Mouse (Mus musculus) kidney, adult 18-20 months (tissue): ENCODE results near the gene Kmt2e.

ENCODE experiments used
- DNase-seq: peaks from one replicate; pipeline ENCODE4 v3.0.0; 2021

Kmt2e gene

DNA sequence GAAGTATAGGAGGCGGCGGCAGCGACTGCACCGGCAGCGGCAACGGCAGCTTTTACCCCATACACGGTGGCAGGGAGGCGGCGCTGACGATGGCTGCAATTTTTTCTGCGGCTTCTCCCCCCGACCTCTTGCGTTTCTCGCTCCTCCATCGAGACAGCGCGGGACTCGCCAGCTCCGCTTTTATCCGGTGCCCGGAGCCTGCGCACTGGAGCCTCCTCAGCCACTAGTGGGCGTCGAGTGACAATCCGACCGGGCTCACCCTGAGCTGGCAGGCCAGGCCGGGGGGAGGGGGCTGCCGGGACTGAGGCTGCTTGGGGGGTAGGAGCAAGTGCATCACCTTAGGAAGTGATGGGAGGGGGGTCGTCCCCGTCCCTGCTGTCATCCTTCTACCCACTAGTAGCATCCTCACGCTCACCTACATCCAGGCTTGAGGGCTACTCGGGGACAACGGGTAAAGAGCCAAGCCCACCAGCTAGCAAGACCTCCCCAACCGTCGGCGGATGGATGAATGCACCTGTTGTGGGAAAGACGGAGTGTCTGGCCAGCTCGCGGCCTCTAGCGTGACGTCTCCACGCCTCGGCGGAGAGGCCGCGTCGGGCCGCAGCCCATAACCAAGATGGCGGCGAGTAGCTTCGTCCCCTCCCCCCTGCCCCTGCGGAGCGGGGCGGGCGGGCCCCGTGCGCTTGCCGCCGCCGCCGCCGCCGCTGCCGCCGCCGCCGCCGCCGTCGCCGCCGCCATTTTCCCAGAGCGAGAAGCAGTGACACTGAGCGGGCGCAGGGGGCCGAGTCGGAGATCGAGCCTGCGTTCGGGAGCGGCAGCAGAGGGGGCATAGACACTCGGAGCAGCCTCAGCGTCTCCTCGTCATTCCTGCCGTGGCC, at the start of gene Kmt2e:
TSS of gene Kmt2e (plus strand) at position 722 of the 878 bp plus-strand sequence.
- peak; percentile 94 for DNase-seq

DNA sequence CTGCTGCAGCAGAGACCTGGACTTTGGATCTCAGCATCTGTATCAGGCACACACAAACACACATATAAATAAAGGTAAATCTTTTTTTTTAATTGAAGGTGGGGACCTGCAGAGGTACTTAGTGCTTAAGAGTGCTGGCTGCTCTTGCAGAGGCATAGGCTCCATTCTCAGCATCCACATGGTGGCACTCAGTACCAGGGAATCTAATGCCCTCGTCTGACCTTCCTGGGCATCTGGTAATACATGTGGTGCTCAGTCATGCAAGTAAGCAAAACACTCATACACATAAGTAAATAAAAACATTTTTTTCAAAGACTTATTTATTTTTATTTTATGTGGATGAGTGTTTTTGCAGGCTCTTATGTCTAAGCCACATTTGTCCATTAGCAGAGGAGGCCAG, 49.1 kb upstream of the Kmt2e start:
- peak; percentile 49 for DNase-seq

DNA sequence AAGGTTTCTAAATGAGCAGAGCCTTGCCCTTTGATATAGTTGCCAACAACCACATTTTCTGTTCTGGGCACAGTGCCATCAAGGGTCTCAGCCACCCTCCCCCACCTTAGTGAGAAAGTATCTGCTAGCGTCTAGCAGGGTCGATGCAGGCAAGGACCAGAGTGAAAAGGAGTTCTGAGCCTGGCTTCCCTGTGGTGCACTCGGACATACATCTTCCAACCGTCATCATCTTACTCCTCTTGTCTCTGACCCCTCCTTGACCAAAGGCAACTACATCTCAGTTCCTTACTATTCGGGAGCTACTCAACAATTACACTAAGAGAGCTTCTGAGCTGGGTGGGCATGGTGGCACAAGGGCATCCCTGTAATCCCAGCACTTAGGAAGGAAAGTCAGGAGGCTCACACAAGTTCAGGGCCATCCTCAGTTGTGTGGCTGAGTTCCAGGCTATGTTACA, 48.5 kb upstream of the Kmt2e start:
- DNase-seq: no peak

DNA sequence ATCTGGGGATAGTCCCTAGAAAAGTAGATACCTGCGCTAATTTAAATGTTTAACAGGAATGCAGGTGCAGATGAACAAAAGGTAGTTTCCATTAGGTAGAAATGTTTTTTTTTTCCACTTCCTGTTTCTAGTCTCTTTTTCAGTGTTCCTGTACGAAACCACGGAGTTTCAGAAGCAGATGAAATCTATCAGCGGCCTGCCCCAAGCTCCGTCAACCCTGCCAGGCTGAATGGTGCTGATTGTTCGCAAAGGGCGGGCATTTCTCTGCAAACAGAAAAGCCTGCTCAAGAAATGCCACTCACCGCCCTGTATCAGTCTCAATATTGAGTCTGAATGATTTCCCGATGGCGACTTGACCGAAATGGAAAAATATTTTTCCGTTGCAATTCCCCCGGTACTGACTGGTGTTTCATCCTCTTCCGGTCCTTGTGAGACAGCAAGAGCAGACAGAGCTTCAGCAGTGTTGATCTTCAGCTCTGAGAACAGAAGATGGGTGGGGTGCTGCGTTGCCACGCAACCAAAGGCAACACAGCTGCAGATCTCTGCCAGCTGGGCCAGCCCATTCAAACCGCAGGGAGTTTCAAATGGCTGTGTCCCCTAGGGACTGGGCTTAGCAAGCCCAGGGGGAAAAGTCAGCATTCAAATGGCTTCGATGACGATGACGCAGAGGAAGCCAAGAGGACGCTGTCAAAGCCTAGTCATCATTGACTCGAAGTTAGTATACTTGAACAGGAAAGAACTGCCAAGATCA, 47.5 kb upstream of the Kmt2e start:
- peak; percentile 75 for DNase-seq

DNA sequence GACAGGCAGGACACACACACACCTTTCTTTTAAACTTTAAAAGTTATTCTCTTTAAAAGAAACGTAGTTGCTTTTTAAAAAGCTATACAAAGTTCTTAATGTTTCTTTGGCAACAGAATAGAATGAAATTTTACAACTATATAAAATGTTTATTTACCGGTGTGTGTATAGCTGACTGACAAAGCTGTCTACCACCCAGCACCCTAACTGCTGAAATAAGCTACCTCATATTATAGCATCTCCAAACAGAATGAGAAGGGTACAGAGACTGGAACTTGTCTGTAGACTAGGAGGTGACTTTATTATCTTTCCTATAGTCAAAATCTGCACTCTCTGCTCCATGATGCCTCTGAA, 47.0 kb upstream of the Kmt2e start:
- no peak for DNase-seq

DNA sequence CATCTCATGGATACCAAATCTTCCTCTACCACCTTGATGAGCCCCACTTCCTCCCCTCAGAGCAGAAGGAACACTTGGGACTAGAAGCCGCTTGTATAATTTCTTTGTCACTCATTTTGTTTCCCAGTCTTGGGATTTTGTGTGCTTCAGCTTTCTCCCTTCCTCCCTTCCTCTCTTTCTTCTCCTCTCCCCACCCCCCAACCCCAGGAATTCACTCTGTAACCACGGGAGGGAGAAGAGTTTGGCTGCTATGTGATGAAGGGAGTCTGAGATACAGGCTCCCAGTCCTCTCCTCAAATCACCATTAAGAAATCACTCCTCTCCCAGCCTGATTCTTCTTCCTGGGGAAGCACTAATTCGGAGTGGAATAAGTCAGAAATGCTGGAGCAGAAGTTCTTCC, 46.1 kb upstream of the Kmt2e start:
- no peak for DNase-seq

DNA sequence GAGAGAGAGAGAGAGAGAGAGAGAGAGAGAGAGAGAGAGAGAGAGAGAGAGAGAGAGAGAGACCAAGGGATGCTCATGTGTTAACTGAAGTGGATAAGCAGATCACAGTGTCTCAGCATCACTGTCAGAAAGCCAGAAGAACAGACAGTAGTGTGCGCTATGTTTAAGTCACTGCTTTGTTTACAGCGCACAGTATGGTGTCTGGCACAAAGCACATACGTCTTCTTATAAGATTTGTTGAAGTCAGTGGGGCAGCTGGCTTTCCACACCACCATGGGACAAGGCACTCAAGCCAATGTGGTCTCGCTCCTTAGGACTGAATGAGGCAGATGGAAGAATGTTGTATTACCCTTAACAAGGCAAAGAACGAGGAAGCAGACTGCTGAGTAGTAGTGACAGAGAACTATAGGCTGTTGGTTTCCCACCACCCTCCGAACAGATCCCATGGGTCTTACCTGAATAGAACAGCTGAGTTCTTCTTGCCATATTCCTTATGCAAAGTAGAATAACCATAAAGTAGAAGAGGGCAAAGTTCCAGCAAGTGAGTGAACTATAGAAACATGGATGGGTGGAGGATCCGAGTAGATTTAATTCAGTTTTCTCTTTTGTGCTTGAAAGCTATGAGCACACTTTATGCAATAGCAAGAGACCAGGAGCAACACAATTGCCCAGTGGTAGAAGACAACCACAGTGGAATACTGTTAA, 44.5 kb upstream of the Kmt2e start:
- DNase-seq: no peak

DNA sequence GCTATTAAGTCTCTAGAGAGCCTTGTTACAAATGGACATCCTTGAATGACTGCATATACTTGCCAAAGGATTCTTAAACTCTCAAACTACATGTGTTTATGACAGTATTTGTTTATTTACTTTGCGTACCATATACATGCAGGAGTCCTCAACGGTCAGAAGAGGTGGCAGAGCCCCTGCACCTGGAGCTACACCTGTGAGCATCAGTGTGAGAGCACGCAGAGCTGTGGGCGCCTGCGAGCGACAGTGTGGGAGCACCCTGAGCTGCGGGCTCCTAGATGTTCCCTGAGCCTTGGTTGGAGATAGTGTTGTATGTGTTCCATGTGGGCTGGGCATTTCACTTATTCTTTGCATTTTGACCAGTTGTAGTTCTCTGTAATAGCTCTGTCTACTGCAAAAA, 42.5 kb upstream of the Kmt2e start:
- DNase-seq: no peak

DNA sequence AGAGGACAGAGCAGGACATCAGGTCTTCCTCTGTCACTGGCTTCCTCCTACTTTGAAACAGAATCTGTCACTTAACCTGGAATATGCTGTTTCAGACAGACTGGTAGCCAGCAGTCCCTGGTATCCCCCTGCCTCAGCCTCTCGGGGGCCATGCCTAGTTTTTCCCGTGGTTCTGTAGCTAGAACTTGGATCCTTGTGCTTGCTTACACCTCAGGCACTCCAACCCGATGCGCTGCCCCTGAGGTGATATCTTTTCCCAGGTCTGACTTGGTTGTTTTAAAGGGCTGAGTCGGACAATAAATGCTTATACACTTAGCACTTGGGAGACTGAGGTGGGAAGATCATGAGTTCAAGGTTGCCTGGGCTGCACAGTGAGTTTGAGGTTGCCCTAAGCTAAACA, 40.4 kb upstream of the Kmt2e start:
- no peak for DNase-seq

DNA sequence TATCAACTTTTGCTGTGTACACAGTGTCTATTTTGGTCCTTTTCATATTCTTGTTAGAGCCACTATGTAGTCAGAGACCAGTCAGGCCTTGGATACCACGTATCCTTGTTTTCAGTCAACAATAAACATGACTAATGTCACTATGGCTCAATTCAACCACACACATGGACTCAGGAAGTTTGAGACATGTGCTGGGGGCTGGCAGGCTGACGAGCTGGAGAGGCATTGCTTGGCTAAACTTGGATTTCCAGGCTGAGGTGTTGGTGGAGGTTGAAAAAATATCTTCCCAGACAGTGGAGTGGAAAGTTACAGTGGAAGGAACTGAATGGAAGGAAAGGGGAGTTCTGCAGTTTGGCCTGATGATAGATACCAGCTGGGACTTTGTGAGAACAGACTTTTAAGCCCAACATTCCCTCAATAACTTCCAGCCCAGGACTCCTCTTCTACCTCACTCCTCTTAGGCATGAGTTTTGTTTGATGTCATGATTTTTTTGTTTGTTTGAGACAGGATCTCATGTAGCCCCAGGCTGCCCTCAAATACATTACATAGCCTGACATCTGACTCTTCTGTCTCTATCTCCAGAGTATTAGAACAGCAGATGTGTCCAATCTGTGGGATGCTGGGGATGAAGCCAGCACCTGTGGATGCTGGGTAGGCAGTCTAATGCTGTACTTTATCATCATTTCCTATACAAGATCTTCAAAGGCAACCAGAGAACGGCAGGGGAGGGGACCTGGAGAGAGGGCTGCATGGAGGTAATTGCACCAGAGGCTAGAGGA, 39.7 kb upstream of the Kmt2e start:
- no peak for DNase-seq

DNA sequence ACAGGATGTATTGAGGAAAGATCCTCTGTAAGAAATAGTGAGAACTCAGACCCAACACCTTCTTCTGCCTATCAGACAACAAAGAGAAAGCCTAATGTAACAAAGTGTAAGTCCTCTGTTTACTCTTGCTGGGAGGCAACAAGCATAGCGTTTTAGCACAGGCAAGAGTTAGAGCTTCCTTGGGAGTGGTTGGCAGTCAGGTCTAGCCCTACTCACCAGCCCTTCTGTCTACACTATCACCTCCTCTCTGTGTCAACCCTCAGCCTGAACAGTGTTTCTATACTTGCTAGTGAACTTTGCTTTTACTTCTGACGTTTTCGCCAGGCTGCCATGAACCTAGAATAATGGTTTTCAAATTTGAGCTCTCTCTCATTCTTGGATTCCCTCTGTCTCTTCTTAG, 38.5 kb upstream of the Kmt2e start:
- no peak for DNase-seq

DNA sequence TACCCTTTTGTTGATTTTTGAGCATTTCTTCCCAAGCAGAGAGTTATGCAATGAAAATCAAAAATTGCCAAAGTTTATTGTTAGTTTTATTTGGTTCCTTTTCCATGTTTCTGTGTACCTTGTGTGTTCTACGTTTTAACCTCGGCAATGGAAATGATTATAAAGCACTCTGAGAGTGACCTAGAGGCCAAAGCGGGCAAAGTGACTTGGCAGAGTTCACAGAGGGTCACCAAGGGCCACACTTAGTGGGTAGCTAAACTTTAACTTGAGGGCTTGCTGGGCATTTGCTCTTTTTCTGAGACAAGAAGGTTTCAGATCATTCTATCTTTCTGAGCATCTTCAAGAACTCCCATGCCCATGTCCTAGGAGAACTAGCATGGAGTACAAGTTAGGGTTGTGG, 37.5 kb upstream of the Kmt2e start:
- DNase-seq: peak; percentile 37

DNA sequence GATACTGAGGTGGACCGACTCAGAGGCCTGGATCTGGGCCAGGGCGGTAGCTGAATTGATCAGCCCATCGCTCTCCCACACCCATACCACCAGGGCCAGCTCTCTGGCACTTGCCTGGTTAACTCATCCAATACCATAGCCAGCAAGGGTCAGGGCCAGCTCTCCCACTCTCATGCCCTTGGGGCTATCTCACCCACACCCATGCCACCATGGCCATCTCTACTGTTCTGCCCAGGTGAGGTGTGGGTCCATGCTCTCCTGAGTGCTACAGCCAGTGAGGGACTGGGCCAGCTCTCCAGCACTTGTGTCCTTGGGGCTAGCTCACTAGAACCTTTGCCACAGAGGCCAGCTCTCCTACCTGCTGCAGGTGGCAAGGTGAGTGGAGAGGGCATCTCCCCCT, 34.1 kb upstream of the Kmt2e start:
- no peak for DNase-seq

DNA sequence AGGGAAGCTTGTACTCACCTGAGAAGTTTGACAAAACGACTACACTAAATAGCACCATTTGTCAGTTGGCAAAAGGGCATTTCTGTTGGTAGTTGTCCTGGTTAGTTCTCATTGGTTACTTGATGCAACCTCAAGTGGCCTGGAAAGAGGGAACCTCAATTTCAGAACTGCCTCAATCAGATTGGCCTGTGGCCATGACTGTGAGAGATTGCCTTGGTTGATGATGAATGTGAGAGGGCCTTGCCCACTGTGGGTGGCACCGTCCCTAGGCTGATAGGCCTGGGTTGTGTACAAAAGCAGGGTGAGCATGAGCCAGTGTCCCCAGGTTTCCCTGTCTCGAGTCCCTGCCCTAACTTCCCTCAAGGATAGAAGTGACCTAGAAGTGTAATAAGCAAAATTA, 33.4 kb upstream of the Kmt2e start:
- no peak for DNase-seq

DNA sequence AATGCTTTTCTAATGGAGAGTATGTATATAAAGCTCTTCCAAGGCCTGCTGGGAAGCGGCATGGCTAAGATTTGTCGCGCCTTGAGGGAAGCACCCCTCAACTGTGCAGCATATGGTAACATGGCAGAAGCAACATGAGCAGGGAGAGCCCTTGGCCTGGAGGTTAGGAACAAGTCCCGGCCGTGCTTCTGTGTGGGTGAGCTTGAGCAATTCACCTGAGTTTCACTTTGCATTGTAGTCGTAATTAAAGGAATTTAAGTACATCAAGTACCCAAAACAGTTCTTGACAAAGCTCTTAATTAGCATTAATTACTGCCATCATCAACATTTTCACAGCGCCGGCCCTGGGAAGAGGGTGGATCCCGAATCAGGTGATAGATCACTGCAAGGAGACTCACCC, 32.9 kb upstream of the Kmt2e start:
- DNase-seq: no peak

DNA sequence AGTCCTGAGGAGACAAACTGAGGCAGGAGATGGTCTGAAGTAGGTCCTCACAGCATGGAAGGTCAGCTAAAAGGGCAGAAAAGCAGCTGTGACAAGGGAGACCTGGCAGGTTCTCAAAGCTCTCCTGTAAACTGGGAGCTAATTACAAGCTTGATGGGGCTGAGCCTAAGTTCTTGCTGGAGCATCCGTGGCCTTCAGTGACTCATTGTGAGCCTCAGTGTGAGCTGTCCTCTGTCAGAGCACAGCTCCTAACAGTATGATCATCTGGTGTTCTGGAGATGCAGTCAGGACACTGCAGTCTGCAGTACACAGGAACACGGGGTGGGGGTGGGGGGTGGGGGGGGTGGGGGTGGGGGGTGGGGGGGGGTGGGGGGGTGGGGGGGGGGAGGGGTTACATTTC, 32.2 kb upstream of the Kmt2e start:
- no peak for DNase-seq

DNA sequence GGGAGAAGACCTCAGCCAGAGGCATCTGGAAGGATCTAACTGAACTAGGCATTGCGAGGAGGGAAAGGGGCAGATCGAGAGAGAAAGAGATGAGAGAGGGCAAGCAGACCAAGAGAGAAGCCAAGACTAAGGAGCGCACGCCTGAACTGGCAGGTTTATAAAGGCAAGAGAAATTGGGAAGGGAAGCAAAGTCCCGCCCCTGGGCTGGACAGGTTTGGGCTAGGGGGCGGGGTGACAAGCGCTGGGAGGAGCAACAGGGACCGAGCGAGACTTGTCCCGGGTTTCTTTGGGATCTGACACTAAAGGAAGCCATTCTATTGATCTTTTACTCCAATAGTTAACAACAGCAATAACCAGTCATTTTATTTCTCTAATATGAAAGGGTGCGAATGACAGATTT, 31.1 kb upstream of the Kmt2e start:
- DNase-seq: no peak

DNA sequence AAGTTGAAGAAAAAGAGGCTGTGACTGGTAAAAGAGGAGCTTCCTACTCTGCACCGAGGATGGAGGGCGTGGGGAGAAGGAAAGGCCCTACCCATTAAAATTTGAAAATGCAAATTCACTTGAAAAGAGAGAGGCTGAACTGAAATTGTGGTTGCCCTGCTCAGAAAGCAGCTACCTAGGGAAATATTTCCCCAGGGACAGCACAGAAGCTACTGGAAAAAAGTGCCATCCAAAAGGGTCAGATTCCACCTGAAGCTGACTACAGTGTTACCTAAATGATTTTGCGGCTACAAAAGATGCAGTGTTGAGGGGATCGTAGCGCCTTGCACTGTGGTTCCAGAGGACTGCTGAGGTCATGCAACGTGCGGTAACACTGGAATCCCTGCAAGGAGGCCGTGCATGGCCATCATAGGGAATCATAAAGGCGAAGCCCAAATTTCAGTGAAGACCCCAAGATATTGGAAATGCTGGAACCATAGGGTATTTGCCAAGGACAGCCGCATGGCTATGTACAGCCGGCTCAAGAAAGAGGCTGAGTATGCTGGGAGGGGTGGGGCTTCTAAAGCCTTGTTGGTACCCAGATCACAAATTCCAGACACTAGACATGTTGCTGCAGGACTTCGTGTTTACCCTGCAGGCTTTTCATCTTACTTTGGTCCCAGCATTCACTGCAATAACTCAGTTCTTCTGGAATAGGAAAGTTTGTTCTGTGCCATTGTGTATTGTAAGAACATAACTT, 28.4 kb upstream of the Kmt2e start:
- DNase-seq: no peak

DNA sequence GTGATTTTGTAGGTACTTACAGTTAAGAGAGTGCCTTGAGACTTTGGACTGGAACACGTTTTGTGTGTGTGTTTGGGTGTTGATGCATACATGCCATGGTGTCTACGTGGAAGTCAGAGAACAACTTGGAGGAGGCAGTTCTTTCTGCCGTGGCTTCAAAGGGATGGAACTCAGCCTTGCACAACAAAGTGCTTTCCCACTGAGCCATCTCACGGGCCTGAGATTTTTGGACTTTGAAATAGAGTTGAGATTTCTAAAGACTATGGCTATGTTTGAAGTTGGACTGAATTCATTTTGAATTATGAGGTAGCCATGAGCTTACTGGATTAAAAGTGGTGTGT, 27.9 kb upstream of the Kmt2e start:
- DNase-seq: no peak

DNA sequence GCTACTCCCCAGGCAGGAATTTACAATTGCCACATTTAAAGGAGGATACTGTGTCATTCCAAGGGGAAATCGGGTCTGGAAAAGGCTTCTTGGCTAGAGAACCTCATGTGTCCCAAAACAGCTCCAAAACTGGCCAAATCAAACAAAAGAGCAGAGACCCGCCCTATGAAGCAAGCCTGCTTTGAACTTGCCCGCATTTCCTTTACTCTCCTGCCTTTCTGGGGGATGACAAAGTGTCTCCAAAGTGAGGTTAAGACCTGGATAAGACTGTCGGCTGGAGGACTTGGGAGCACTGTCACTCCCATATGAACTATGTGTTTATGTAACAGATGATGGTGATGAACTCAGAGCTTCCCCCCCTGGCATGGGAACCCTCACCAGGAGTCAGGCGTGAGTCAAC, 26.1 kb upstream of the Kmt2e start:
- DNase-seq: peak; percentile 36

DNA sequence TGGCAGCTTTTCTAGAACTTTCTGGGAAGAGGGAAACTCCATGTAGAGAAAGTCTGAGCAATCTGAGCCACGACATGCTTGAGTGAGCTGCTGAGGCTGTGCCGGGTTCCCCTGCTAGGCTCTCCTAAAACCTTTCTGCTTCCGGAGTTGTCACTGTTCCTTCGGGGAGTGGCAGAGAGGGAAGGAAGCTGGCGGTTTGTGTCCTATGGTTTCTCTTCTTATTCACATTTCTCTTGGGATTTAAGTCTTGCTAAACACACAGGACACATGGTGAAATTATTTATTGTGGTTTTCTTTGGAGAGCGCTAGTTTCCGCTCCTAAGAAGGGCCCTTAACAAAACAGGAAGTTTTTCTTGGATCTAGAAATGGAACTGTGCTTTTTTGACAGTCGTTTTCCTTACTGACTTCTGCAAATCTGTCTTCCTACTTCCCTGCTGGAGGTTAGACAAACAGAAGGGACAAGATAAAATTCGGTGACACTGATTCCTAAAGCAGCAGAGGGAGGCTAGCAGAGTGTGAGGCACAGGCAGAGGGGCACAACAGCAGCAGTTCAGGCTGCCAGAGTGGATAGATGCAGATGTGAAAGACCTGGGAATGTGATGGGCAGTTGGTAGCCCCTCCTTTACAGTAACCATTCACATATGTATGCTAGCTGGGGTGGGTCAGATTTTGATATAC, 24.1 kb upstream of the Kmt2e start:
- DNase-seq: peak; percentile 59

DNA sequence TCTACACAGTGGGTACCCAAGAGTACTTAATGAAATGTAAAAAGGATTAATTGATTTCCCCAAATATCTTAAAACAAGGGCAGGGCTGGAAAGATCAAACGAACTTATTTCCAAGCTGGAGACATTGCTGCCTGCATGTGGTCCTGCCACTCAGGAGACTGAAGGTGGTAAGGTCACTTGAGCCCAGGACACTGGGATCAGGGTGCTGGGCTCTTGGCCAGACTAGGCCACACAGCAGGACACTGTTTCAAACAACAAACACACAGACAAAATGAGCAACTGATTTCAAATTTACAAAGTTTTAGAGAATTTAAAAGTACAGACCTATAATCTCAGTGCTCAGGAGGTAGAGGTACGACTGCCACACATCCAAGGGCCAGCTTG, 23.5 kb upstream of the Kmt2e start:
- no peak for DNase-seq
